Mouse (Mus musculus) T-cell, adult 2 months (primary cell): ENCODE measurements at regions not wholly inside any gene's neighbourhood (a gene's known extent, or its start where the extent isn't known, plus 50 kb on each side); places are given as distances from the start of the nearest gene placed in this dataset.

Experiments
- DNase-seq: peaks from one replicate; pipeline ENCODE4 v3.0.0; 2022; ENCODE audit warnings: low spot score

GRCm38 (mm10) chr2:117548273-117548672 is 205.5 kb upstream of the Rasgrp1 start:
- no peak for DNase-seq

DNA sequence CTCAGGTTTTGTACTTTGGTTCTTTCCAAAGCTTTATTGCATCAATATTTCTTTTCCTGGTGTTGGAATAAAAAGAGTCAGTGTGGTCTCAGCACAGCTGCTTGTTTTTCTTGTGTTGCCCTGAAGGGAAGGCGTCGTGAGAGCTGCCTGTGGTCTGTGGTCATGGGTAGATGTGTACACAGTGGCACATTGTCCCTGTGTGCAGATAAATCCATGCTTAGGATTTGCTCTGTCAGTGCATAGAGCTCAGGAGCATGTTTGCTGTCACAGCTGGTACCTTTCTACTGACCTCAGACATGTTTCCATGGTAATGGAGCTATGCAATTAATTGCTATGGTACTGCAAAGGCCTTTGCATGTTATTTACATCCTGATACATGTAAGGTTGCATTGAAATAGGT is 213.5 kb upstream of the Rasgrp1 start:
- DNase-seq = no peak

- no peak for DNase-seq
Observed at GRCm38 (mm10) chr2:117570987-117571386, 228.2 kb upstream of the Rasgrp1 start.

DNA sequence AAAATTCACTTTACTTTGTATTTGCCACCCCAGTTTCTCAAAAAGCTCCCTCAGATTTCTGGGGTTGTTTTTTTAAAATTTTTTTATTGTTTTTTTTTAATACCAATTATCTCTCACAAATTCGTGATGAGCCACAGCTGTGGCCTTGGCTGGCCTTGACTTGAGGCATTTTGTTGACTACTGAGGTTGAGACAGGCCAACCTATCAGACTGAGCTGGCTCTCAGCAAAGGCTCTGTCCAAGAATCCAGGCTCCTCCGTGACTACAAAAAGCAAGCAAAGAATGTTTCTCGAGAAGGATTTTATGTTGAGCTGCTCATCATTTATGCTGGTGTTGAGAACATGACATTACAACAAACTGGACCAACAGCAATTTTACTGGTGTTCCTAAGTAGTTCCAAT is 244.6 kb upstream of the Rasgrp1 start:
- no peak for DNase-seq

- no peak for DNase-seq
Observed at GRCm38 (mm10) chr2:117595028-117595427, 252.2 kb upstream of the Rasgrp1 start.

GRCm38 (mm10) chr2:117597573-117597972 is 254.8 kb upstream of the Rasgrp1 start:
- no peak for DNase-seq

DNA sequence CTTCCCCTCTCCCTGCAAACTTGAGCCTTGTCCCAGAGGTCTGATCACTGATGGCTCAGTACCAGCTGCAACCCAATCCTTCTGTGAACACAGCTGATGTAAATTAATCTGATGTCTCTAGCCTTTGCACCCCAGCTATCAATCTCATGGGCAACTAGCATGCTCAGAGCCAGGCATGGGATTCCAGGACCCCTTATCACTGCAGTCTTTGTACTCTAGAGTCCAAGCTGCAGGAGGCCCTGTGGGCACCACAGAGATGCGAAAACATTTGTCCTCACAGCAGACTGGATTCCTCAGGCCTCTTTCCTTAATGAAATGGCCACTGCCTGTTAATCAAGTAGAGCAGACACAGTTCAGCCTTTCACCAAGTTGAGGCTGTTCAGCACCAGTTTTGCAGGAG is 272.0 kb upstream of the Rasgrp1 start:
- DNase-seq = no peak

DNA sequence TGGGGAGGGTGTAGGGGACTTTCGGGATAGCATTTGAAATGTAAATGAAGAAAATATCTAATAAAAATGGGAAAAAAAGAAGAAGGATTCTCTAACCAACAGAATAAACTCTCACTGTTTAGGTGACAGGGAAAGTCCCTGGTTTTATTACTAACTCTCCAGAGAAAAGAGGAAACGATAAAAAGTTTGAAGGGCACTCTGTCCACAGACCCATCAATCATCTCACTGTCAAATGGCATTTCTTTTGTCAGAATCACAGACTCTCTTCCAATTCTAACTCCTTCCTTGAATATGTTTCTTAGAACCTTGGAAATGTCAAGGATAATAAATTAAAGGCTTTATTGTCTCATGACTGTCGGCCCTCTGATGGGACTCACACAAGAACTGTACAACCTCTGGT is 275.3 kb upstream of the Rasgrp1 start:
- DNase-seq = no peak

DNA sequence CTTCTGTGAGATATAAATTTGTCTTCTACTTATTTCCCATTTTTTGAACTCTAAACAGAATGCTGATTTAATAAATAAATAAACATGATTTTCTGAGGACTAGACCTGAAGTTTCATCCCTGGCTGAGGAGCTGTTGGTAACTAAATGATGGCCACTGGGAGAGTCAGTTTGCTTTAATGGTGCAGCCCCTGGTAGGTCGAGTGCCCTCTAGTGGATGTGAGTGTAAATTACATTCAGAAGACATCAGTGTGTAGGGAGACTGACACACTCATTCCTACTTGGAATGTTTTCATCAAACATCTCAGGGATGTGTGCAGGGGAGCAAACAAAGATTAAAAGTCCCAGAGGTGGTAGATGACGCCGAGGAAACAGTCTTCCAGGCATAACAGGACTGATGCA is 281.2 kb upstream of the Rasgrp1 start:
- no peak for DNase-seq

DNA sequence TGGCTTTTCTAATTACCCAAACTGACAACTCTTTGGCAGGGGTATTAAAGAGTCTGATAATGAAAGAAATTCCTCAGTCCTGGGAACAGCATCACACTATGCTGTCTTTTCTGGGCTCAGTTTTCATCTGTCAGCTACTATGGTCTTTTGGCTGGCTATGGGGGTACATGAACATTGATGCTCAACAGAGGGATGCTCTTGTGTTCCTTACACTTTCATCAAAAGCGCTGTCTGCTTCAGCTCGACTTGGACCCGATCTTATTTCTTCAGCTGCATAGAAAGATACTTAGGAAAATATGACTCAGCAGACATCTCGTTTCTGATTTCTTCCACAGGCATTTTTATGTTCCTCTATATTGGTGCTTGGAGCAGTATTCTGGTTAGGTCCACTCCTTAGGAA is 292.1 kb upstream of the Rasgrp1 start:
- no peak for DNase-seq

DNA sequence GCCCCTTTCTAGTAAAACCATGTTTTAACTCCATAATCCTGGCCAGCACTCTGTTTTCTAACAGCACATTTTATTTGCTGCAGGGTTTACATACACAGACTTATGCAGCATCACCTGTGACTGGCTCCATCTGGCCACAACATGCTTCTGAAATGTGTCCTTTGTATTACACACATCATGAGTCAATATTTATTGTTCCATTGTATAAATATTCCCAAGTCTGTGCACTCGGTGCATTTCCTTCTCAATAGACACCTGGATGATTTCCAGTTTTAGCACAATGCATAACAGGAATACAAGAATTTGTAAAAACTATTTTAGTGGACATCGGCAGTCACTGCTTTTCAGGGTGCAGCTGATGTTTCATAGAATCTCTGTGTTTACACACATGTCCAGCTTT is 294.6 kb upstream of the Rasgrp1 start:
- DNase-seq = no peak

DNA sequence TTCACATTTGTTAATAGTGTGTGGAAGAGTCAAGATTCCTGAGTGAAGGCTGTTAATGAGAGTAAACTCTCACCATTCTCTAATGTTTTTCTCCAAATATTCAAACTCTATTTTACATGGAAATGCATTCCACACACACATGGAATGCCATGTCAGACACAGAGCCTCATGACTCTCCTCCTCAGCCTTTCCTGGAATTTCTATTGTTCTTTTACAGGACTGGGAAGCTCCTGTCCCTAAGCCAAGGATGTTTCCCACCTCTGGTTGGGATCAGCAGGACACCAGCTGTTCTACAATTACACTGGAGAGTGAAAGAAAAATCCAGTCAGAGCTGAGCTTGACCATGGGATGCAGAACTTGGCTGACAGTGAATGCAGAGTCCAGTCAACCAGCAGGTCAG is 309.3 kb upstream of the Rasgrp1 start:
- DNase-seq = no peak

- DNase-seq = no peak
Observed at GRCm38 (mm10) chr2:117652647-117653046, 309.8 kb upstream of the Rasgrp1 start.

- DNase-seq = no peak
Observed at GRCm38 (mm10) chr2:117656546-117657175, 313.9 kb upstream of the Rasgrp1 start.

- no peak for DNase-seq
Observed at GRCm38 (mm10) chr2:117660217-117660924, 317.6 kb upstream of the Rasgrp1 start.

GRCm38 (mm10) chr2:117662653-117663052 is 319.9 kb upstream of the Rasgrp1 start:
- no peak for DNase-seq

DNA sequence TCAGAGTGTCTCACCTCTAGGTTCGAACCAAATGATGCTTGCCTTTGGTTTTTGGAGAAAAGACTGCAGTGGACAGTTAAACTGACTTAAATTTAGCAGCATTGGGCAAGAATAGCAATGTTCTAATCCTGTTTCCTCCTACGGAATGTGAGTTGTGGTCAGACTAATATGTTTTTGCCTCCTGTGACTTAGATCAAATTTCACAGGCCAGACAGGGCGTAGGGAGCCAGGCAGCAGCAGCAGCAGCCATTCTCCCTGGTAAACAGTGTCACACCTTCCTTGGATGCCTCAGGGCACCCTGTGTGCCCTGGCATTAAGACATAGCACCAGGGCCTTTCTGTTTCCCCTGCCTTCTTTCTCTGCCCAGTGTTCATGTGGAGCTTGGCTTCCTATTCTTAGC is 323.7 kb upstream of the Rasgrp1 start:
- DNase-seq = no peak

DNA sequence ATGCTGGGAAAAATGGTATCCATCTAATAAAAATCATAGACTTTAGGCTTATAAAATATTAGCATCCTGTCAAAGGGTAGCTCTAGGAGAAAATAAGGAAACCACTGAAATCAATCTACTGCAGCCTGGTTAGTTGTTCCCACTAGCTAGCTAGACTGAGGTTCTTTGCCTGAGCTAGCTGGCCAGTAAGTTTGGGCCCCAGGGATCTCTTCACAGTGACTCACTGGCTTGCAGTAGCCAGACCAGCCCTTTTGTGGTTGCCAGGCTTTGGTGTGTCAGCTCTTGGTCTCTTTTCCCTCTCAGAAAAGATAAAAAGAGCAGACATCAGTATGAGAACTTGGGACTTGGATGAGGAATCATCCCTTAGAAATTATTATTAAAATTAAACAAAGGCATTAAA is 325.3 kb upstream of the Rasgrp1 start:
- no peak for DNase-seq

- DNase-seq = no peak
Observed at GRCm38 (mm10) chr2:117674877-117675276, 332.1 kb upstream of the Rasgrp1 start.

DNA sequence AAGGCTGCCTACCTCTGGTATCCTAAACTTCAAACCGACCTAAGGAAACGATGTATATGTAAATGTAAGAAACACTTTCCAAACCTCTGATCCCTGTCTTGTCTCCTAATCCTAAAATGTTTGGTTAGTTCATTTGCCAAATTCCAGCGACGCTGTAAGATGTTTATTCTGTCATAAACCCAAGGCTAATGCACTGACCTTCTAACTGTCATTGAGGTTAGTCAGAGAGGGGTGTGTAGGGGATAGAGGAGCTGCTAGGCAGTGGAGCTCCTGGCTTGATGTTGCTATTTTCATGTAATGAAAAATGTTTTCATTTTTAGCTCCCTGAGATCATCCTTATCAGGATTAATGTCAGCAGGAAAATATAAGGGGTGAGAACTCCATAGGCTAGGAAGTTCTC is 335.8 kb upstream of the Rasgrp1 start:
- DNase-seq = no peak

GRCm38 (mm10) chr2:117685836-117686453 is 343.1 kb upstream of the Rasgrp1 start:
- no peak for DNase-seq

GRCm38 (mm10) chr2:117693537-117693936 is 350.7 kb upstream of the Rasgrp1 start:
- no peak for DNase-seq

DNA sequence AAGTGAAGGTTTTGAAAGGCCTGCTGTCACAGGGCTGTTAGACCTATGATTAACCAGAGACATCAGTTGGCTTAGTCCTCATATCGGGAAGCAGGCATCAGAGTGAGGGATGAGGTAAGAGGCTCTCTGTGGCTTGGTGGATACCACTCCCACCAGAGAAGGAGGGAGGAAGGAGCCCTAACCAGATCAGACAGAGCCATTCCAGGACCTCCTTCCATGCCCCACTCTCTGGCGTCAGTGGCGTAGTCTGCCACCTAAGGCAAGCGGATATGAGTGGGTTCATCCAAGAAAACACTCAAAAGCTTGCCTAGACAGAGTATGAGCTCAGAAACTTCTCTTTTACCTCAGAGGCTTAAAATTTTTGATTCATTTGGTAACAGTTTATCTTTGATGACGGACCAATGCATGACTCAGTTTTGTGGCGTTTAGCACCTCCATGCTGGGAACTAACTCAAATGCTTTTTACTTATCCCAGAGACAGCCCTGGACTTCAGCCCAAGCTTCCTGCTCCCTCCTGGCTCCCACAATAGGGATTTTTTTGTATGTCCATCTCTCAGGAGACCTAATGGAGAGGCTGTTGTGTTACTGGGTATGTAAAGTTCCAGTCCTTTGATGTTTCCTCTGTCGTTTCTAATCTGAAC is 367.5 kb upstream of the Rasgrp1 start:
- DNase-seq = no peak
